Mouse (Mus musculus): Measurements from ENCODE around the gene Tfpi2.
A peak's percentile ranks its signal among the peaks of the same experiment; 100 is the strongest.

The Tfpi2 gene

DNA sequence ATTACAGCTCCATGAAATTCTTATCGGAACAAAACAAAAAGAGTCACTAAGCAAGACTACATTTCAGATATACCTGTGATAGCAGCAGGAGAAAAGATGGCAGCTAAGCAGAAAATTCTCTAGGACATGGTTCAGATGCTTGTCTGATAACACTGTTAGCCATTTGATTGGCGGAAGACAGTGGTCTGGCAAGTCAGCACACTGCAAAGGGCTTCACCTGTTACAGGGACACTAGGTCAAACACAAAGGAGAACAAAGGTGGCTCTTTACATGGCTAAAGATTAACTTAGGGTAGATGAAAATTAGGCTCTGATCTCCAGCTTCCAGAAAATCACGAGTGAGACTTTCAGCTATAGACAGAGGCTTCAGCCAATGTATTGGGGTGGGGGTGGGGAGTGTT, at the start of gene Tfpi2:
TSS of gene Tfpi2 (minus strand) at position 170 of the 400 bp plus-strand sequence.
- DNase-seq = no peak

DNA sequence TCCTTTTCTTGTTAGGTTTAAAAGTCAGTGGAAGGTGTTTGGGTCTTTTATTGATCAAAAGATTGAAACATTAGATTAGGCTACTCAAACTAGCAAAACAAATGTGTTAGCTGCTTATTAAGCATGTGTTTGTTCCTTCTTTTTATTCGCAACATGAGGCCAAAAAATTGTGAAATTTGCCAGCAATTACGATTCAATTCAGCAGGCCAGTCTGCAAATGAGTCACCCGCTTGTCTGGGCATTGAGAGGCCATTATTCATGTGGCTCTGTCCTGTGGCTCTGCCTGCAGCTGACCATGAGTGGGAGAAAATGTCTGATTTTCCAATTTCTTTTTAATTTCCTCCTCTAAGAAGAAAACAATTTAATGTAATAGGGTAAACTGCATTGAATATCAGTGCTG, 42.2 kb upstream of the Tfpi2 start:
- no peak for DNase-seq

DNA sequence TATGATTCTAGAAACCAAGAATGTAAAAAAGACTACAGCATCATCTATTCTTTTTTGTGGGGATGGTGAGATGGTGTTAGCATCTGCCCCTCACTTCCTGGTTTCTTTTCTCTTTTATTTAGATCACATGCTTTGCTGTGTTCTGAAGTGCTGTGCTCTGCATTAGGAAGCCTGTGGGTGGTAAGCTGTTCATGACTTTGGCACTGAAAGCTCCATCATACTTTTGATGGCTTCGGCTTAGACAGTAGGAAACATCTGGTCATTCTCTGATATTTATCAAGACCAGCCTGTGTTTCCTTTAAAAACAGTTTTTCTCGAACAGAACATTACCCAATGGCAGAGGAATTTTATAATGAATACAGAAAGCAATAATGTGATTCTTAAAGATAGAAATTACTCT, 37.6 kb upstream of the Tfpi2 start:
- no peak for DNase-seq

DNA sequence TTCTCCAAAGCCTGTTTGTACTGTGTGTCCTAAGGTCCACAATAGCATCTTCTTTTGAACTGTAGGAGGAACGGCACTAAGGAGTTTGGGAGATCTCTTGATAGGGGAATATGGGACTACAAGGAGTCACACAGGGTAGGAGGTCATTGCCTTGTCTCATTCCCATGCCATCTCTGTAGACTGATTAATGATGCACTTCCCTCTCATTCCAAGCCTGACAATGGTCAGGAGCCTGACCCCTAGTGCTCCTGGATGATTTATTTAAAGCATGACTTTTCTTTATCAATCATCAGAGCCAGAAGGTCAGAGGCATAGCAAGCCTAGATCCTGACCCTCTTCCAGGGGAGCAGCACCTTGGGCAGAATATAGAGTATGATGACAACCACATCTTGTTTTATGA, 33.9 kb upstream of the Tfpi2 start:
- DNase-seq = no peak

DNA sequence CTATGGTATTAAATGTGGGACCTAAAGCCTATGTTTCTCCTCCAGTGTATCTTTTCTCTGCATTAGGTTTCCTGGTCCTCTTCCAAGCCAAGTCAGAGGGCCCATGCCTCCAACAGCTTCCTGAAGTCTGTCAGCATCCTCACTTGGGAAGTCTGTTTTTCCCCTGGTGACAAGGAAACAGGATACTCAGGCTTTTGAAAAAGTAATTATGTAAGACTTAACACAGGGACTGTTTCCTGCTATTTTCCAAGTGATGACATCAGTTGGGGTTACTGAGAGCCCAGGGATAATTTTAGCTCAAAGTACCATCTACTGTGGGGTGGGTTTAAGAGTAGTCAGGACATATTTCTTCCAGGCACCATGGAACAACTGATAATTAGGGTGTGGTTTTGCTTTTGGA, 20.8 kb upstream of the Tfpi2 start:
- DNase-seq = no peak

DNA sequence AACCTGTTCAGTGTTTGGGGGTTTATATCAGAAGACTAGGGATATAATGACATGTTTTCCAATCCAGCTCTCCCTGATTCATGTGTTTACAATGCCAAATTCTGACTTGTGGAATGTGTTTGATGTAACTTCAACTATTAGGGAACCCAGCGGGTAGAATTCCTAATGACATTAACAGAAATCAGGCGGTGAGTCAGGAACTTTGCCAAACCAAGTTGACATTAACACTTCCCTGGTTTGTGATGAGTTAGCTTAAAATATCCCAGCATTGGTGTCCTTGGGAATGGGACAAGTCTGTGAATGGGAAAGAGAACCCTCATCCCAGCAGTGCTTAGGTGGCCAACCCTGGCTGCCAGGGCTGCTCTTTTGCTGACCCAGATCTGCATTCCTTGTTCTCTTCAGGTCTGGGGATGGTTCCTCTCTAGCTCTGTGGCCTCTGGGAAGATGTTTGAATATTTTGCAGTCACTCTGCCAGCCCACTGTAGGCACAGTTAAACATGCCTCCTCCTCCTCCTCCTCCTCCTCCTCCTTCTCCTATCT, 19.9 kb upstream of the Tfpi2 start:
- DNase-seq = no peak

DNA sequence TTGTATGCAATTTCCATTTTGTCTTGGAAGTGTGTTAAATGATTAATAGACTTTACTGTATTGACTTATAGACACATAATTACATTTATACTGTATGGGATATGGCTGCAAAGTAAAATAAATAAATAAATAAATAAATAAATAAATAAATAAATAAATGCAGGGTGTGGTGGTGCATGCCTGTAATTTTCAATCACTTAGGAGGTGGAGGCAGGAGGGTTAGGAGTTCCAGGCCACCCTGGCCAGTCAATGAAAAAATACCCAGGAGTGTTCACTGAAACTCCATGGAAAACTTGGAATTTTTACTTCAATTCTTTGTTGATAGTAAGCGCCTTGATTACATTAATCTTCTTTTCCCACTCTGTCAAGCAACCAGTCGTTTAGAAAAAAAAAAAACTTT, 16.1 kb upstream of the Tfpi2 start:
- no peak for DNase-seq

DNA sequence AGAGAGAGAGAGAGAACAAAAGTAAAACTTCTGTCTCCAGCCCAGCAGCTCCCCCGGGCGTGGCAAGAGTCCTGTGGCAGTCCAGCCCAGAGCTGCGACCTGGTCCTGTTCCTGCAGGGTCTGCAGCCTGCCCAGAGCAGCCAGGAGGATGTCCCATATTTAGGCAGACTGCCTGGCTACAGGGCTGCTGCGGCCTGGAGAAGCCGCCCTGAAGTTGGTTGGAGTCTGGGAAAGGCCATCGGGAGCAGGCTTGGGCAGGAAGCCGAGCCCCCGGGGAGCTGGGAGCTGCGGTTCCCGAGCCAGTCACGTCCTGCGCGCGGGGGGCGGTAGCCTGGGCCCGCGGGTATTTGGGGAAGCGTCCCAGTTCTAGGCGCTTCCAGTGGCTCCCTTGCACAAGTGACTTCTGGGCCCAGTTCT, 15.2 kb upstream of the Tfpi2 start, which contains the start of gene Gng11:
TSS of gene Gng11 (plus strand) at position 15 of the 417 bp plus-strand sequence.
- DNase-seq = peak; percentile 16 to 31

DNA sequence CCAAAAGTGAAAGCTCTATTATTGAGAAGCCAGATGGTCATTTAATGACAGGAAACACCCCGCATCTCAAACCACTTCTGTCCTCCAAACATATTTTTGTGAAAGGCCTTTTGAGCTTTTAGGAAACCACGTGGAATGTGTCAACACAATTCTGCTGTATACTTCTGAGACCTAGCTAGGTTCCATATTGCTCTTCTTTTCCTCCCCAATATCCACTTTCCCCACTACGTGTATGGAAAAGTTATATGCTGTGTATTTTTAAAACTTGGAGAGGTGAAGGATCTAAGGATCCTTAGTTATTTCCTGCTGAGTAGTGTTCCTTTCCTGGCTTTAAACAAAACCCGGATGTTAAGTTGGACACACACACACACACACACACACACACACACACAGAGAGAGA, 14.7 kb upstream of the Tfpi2 start:
- DNase-seq = no peak

DNA sequence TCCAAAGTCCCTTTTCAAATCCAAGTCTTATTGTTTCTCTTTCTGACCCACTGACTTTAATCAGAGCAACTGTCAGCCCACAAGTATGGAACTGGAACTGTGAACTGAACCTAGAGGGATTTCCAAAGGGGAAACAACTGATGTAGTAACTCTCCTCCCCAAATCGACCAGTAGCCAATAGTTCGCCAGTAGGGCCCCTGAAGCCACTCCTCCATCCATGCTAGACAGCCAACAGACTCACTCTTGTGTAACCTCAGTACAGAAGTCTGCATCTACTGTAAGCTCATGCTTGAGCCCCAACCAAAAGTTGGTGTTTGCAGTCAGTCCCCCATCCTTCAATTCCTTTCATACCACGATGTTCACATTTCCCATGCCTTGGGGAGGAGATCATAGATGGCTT, 12.0 kb upstream of the Tfpi2 start:
- no peak for DNase-seq

DNA sequence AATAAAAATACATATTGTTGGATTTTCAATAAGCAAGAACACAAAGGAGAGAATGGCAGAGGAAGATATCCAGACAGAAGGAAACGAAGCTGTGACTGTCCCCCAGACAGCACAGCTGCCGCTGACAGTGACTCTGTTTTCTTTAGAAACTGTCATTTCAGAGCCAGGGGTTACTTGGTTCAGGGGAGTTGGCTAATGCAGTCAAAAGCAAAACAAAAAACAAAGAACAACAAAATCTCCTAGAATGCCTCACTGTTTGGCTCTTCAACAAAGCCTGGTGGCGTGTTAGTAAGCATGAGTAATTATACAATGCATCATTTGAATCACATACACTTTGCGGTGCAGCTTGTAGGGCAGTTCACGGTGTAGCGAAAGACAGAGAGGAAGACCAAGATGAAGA, 10.6 kb upstream of the Tfpi2 start:
- DNase-seq = no peak

DNA sequence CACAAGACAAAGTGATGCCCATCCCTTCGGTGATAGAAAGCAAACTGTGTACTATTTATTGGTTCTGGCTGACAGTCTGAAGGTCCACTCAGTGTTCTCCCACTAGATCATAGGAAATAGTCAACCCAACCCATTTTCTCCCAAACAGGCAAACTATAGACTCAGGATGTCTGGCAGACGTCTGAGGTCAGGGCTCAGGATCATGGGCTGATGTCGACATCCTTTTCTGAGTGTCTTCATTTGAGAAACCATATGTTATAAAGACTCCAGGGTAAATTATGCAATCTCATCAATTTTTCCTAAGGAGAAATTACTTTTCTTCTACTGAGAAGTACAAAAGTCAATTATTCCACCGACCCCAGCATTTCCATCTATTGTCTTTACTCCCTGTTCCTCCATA, 9.4 kb upstream of the Tfpi2 start:
- no peak for DNase-seq

DNA sequence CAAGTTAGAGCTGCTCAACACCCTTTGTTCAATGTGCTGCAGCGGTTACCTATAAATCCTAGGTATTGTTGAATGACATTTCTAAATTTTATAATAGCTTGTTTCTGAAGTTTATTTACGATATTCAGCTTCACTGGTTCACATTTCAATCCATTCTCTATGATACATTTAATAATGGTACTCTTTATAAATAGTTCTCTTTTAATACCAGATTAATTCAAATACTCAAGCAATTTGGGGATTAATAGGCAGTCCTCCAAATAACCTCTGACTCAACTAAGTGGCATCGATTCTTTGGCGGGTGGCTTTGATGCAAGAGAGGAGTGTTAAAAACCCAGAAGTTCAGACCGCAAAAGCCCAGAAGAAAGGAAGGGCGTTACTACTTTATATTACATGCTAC, 4.8 kb upstream of the Tfpi2 start, which contains the start of gene Gngt1:
TSS of gene Gngt1 (plus strand) at position 301 of the 400 bp plus-strand sequence.
- DNase-seq = no peak

DNA sequence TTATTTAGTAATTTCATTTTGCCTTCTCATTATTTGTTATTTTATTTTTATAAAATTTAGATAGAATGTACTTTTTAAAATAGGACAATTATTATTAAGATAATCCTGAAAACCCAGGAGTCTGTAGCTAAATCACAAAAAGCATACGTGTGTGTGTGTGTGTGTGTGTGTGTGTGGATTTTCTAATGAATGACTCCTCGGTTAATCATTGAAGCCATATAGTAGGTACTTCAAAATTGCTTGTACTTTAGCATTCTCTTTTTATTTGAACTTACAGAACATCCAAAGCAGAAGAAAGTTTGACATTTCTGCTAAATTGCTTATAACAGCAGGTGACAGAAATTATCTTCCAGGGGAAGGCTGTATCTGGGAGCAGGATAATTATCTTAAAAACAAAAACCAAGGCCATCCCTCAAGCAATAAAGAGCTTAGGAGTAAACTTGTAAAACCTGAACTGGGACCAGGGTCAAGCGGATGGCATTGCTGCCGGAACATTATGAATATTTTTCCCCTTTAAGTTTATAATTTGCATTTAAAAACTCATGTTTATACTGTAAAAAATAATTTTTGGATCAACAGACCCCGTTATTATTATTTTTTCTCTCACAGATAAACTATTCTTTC, 5.9 kb downstream of the Tfpi2 start:
- no peak for DNase-seq

DNA sequence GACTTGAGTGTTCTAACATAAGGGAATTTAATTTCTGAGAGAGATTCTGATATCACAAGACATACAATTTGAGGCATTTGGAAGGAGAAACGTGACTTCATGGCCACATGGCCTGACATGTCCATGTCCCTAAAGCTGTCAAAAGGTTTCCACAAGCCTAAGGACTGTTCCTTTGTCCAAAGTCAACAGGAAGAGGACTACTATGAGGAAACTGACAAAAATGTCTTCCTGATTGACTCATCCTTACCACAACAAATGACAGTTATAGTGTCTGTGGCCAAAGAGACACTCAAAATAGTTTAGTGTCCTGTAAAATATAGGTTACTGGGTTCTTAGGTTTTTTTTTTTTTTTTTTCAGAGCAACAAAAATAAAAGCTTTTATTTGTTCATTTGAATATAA, 15.0 kb downstream of the Tfpi2 start:
- DNase-seq = no peak

DNA sequence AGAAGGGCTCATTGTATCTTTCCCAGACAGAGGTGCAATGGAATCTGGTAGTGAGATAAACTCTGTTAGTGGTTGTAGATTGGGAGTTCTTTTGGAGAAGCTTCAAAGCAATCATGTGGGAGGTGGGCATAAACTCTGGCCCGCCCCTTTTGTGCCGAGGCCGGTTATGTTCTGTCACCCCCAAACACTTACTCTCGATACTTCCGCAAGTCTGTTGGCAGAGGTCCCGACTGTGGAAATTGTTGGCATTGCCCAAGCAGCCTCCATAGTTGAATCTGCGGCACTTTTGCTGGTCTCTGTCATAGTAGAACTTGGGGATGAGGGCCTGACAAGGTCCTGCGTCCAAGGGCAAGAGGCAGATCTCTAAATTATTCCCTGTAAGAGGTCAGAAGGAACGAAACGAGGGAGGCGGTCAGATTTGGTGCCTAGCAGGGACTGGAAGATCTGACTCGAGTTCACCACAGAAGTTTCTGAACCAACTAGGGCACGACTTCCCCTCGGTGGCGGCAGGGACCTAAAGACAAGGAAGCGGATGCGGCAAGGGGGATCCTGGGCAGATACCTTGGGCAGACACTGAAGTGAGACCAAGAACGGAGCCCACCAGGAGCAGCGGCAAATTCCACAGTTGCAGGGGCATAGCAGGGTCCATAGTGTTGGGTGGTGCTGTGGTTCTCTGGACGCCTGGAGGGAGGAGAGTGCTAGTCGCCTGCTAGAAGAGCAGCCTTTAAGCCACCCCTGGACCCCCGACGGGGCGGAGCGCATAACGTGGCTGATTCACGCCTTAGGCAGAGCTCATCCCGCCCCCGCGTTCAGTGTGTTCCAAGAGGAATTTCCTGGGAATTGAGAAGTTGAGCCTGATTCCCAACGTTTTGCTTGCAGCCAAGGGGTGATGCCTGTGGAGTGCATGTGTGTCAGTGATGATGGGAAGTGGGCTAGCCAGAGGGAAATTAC, 20.8 kb downstream of the Tfpi2 start:
- peak in 1 of 2 experiments; percentile 1 for DNase-seq

DNA sequence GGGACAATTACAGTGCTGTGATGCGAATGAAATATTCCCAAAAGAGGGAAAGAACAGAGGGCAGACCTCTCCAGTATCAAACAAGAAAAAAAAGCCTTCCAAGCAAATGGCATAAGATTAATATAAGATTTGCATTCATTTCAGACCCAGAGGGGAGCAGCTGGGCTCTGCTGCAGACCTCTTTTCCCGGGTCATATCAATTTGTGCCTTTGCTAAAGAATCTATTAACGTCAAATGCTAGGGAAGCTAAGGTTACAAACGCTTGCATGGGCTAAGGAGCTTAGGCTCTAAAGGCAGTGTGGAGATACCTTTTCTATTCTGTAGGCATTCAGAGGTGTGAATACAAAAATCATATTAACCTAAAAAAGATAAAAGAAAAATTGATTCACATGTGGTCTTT, 33.8 kb downstream of the Tfpi2 start:
- DNase-seq = no peak

DNA sequence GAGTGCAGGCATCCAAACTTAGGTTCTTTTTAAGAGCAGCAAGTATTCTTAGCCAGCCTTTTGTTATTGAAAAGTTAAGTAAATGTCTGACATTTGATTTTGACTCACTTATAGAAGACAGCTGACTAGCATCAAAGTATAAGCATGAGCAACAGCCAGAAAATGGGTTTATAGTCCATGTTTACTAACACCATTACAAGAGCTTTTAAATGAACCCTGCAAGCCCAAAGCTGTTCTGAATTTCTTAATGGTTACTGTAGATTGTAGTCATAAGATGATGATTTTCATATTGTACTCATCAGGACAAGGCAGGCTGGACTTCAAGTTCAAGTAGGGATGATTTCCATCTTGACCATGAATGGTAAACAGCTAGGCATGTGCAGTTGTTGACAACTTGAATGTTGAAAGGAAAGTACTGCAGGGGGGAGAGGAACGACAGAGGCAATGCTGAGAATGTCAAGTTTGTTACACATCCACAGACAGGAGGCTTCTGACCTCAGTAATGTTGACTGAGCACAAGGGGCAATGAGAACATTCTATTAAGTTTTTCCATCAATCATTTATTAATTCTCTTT, 52.5 kb downstream of the Tfpi2 start:
- no peak for DNase-seq

DNA sequence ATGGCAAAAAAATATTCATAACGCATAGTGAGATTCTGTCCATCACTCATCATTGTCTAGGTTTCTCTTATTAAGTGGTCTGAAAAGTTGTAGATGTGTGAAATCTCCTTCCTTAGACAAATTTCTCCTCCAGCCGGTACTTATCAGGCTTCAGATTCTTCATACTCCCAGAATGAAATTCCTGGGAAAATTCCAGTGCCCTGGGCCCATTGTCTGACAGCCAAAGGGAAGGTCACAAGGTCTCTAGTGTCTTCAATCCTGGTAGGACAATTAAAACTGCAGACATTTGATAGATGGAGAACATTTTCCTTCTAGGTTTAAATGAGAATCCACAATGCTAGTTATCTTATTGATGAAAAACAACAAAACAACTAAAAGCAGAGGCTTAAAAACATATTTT, 53.1 kb downstream of the Tfpi2 start:
- DNase-seq = no peak

DNA sequence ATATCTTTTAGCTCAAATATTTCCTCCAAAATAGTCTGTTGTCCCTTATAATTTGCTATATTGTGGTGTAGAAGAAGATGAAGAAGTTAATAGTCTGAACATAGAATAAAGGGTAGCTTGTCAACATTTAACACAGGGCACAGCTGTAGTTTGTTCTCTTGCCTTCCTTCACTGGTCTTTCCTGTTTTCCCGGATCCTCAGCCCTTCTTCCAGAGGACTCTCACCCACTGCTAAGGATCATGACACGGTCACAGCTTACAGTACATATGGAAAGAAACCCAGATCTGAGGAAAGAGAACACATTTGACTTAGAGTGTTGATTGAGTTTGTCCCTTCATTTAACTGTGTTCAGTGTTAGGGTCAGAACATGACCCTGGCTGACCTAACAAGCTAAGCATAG, 53.7 kb downstream of the Tfpi2 start:
- DNase-seq = no peak

DNA sequence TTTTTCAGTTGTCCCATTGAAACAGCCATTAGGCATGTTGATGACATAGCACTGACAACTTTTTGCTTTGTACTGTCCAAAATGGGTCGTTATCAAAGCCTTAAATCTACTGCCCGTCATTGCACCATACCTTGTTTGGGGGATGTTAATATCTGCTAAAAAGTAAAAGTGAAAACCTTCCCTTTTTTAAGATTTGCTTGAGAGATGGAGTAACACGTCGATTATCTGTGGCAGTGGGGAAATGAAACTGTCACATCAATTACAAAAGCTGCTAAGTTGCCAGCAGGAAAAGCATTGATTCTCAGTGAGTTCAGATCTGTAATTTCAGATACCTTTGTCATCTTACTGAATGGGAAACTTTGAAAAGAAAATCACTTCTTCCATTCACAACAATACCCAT, 62.6 kb downstream of the Tfpi2 start:
- no peak for DNase-seq

DNA sequence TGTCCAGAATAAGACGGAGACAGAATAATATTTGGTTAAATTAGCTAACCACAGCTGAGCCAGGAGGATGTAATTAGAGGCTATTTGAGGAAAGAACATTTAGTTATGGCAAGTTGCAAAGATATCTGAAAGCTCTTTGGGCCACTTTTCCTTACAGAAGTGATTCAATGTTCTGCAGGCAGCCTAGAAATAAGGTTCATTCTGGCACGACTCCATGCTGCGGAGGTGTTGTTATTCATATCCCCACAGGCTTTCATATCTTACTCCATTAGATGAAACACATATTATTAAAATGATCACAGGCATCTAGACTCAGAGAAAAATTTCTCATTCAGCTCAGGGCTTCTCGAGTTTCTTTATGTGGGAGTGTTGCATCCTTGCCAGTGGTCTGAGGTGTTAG, 65.8 kb downstream of the Tfpi2 start:
- no peak for DNase-seq

DNA sequence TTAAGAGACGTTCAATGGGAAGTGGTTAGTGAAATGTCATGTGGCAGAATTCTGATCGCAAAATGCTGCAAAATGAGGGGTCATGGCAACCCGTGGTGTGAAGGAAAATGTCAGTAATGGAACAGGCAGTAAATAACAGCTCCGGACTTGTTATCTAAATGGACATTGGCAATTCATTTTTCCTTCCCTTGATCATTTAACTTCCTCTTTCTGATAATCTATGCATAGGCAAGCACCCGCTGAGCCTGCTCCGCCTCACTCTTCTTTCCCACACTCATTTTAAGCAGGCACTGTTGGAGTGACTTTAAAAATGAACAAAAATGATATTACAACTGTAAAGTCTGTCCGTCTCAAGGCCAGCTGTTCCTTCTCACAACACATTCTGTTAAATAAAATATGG, 72.7 kb downstream of the Tfpi2 start:
- DNase-seq = no peak

Data from cerebellum, adult 18-20 months (tissue).